Mouse (Mus musculus) leukemia stem cell, adult 10-12 weeks (primary cell): ENCODE measurements around the gene Hist1h1d. TPM values are rescaled to one million over a fixed set of nuclear protein-coding genes. Genes with fewer than 3 reads are reported as not detected.

Source experiments
- polyA plus RNA-seq: library from polyadenylated mRNA; stranded (reverse); fragments of >175 nt; gene quantifications from 2 replicates; pipeline ENCODE4 v1.2.3, GENCODE M21; 2012; ENCODE audit warnings: low replicate concordance

Hist1h1d gene
- polyA plus RNA-seq, 1 experiment = 1.4 TPM

Other genes with a start within 250 kb of the Hist1h1d start
- 0.23 and 1.0 TPM in 2 replicates for gene Zfp322a, start 184.1 kb upstream of the Hist1h1d start, polyA plus RNA-seq
- gene Abt1, start 129.4 kb upstream of the Hist1h1d start, polyA plus RNA-seq = 4.0 and 4.7 TPM in 2 replicates
- 0.12 and 0.15 TPM in 2 replicates for gene Btn1a1, start 87.4 kb upstream of the Hist1h1d start, polyA plus RNA-seq
- not detected in 2 replicates for gene Btn2a2, start 64.4 kb upstream of the Hist1h1d start, polyA plus RNA-seq
- gene Hist1h4h, start 22.2 kb upstream of the Hist1h1d start, polyA plus RNA-seq = 22.4 and 24.1 TPM in 2 replicates
- 1,274 and 2,101 TPM in 2 replicates for gene Hist1h2af, start 19.4 kb upstream of the Hist1h1d start, polyA plus RNA-seq
- gene Hist1h3g, start 17.8 kb upstream of the Hist1h1d start, polyA plus RNA-seq = 9.7 and 27.2 TPM in 2 replicates
- gene Hist1h2bh, start 9.9 kb upstream of the Hist1h1d start, polyA plus RNA-seq = 2.6 and 2.9 TPM in 2 replicates
- gene Hist1h3f, start 9.2 kb upstream of the Hist1h1d start, polyA plus RNA-seq = 7.8 and 13.9 TPM in 2 replicates
- gene Hist1h4f, start 1.6 kb upstream of the Hist1h1d start, polyA plus RNA-seq = 39.6 and 48.6 TPM in 2 replicates
- 12.2 and 20.5 TPM in 2 replicates for gene Hist1h3e, start 9.1 kb downstream of the Hist1h1d start, polyA plus RNA-seq
- 20.4 and 37.8 TPM in 2 replicates for gene Hist1h2ae, start 18.0 kb downstream of the Hist1h1d start, polyA plus RNA-seq
- gene Hist1h2bg, start 18.1 kb downstream of the Hist1h1d start, polyA plus RNA-seq = 19.7 and 30.7 TPM in 2 replicates
- gene Hist1h2bf, start 20.9 kb downstream of the Hist1h1d start, polyA plus RNA-seq = 15.2 and 20.1 TPM in 2 replicates
- gene Hist1h2ad, start 21.1 kb downstream of the Hist1h1d start, polyA plus RNA-seq = 1.2 and 1.8 TPM in 2 replicates
- 1.1 and 5.4 TPM in 2 replicates for gene Hist1h3d, start 22.5 kb downstream of the Hist1h1d start, polyA plus RNA-seq
- gene Hist1h4d, start 28.3 kb downstream of the Hist1h1d start, polyA plus RNA-seq = 21.9 and 50.4 TPM in 2 replicates
- gene Hist1h2be, start 67.9 kb downstream of the Hist1h1d start, polyA plus RNA-seq = 1.7 and 2.0 TPM in 2 replicates
- 6.8 and 18.7 TPM in 2 replicates for gene Hist1h1e, start 69.3 kb downstream of the Hist1h1d start, polyA plus RNA-seq
- gene Hist1h2ac, start 130.7 kb downstream of the Hist1h1d start, polyA plus RNA-seq = 1.7 and 2.0 TPM in 2 replicates
- 3.1 and 3.3 TPM in 2 replicates for gene Hist1h2bc, start 130.9 kb downstream of the Hist1h1d start, polyA plus RNA-seq
- not detected in 2 replicates for gene Hist1h1t, start 142.6 kb downstream of the Hist1h1d start, polyA plus RNA-seq
- gene Hist1h4c, start 145.2 kb downstream of the Hist1h1d start, polyA plus RNA-seq = 3.9 and 4.0 TPM in 2 replicates
- gene Hfe, start 157.6 kb downstream of the Hist1h1d start, polyA plus RNA-seq = 5.0 and 7.1 TPM in 2 replicates
- gene Hist1h1c, start 185.5 kb downstream of the Hist1h1d start, polyA plus RNA-seq = 13.0 and 32.3 TPM in 2 replicates
- gene Hist1h3c, start 192.3 kb downstream of the Hist1h1d start, polyA plus RNA-seq = 4.9 and 12.8 TPM in 2 replicates
- 14.4 and 31.0 TPM in 2 replicates for gene Hist1h2bb, start 193.5 kb downstream of the Hist1h1d start, polyA plus RNA-seq
- gene Hist1h2ab, start 197.9 kb downstream of the Hist1h1d start, polyA plus RNA-seq = 39.8 and 47.5 TPM in 2 replicates
- 4.5 and 16.4 TPM in 2 replicates for gene Hist1h3b, start 199.0 kb downstream of the Hist1h1d start, polyA plus RNA-seq
- gene Hist1h4b, start 203.8 kb downstream of the Hist1h1d start, polyA plus RNA-seq = 7.2 and 8.6 TPM in 2 replicates
- 40.2 and 48.3 TPM in 2 replicates for gene Hist1h4a, start 208.0 kb downstream of the Hist1h1d start, polyA plus RNA-seq
- 0.45 and 5.1 TPM in 2 replicates for gene Hist1h3a, start 209.1 kb downstream of the Hist1h1d start, polyA plus RNA-seq
- 1.2 and 1.7 TPM in 2 replicates for gene Hist1h1a, start 210.4 kb downstream of the Hist1h1d start, polyA plus RNA-seq
- not detected in 2 replicates for gene Trim38, start 216.7 kb downstream of the Hist1h1d start, polyA plus RNA-seq